Mouse (Mus musculus) embryonic fibroblast, embryonic 13.5 days (primary cell): ENCODE data around the gene Fads3.

Experiments
- CTCF ChIP-seq: IDR thresholded peaks from 2 replicates; pipeline ENCODE4 v1.5.1; 2011; ENCODE audit warnings: mild to moderate bottlenecking, control low read depth, low read length, moderate library complexity, borderline replicate concordance; ENCODE audit not compliant: insufficient read depth
- POLR2A ChIP-seq: IDR thresholded peaks from 2 replicates; pipeline ENCODE4 v1.6.1; 2011; ENCODE audit warnings: low read depth, mild to moderate bottlenecking, control low read depth, low read length, moderate library complexity

- TF ChIP-seq POLR2A (no peak), CTCF (no peak)
Observed at GRCm38 (mm10) chr19:10062862-10063261, 21.5 kb downstream of the Fads3 start.
